Mouse (Mus musculus): Measurements from ENCODE around the gene Bap1. TPM values are rescaled to one million over a fixed set of nuclear protein-coding genes. Genes with fewer than 3 reads are reported as not detected.

Bap1 gene
- total RNA-seq (2023), result 10 to 100 TPM; 40.0 to 46.7 TPM

GRCm38 (mm10) chr14:31251084-31251604 is at the start of gene Bap1, which contains the start of gene Phf7:
Gene Bap1 (plus strand): TSS chr14:31251450.
Gene Phf7 (minus strand): TSS chr14:31251317.

GRCm38 (mm10) chr14:31208084-31208483 is 43.2 kb upstream of the Bap1 start, which contains the start of gene Tnnc1:
Gene Tnnc1 (plus strand): TSS chr14:31208312.

GRCm38 (mm10) chr14:31216846-31217245 is 34.4 kb upstream of the Bap1 start, which contains the start of gene Nisch:
Gene Nisch (minus strand): TSS chr14:31216946.

GRCm38 (mm10) chr14:31217666-31218065 is 33.6 kb upstream of the Bap1 start, which contains the start of gene Sema3g:
Gene Sema3g (plus strand): TSS chr14:31217860.

Other genes with a start within 250 kb of the Bap1 start
- gene Spcs1, start 249.8 kb upstream of the Bap1 start, total RNA-seq (2023), result 10 to 100 TPM; 70.6 to 86.4 TPM
- 10 to 100 TPM; 52.5 to 55.0 TPM for gene Pbrm1, start 232.3 kb upstream of the Bap1 start, total RNA-seq (2023)
- 10 to 100 TPM; 43.5 to 46.3 TPM for gene Gnl3, start 232.3 kb upstream of the Bap1 start, total RNA-seq (2023)
- gene Smim4, start 122.5 kb upstream of the Bap1 start, total RNA-seq (2023), result 10 to 100 TPM; 43.2 to 63.8 TPM
- gene Nt5dc2, start 120.4 kb upstream of the Bap1 start, total RNA-seq (2023), result 10 to 100 TPM; 15.2 to 18.0 TPM
- gene Stab1, start 82.8 kb upstream of the Bap1 start, total RNA-seq (2023), result 1 to 10 TPM; 2.8 to 3.7 TPM
- gene Tnnc1, start 43.1 kb upstream of the Bap1 start, total RNA-seq (2023), result 1 to 10 TPM; 1.0 to 2.1 TPM
- gene Nisch, start 34.5 kb upstream of the Bap1 start, total RNA-seq (2023), result 100 to 1,000 TPM; 298 to 310 TPM
- gene Sema3g, start 33.6 kb upstream of the Bap1 start, total RNA-seq (2023), result under 1 TPM; 0.20 to 0.38 TPM
- gene Phf7, start 133 bp upstream of the Bap1 start, total RNA-seq (2023), result 1 to 10 TPM; 6.6 to 7.2 TPM
- gene Dnah1, start 72.4 kb downstream of the Bap1 start, total RNA-seq (2023), result under 1 TPM in 1 of 2 experiments, not detected in 1; 0.02 TPM
- 10 to 100 TPM; 23.1 to 23.2 TPM for gene Capn7, start 85.2 kb downstream of the Bap1 start, total RNA-seq (2023)
- 10 to 100 TPM; 84.9 to 88.2 TPM for gene Sh3bp5, start 184.6 kb downstream of the Bap1 start, total RNA-seq (2023)
- 10 to 100 TPM; 24.2 to 27.3 TPM for gene Eaf1, start 242.9 kb downstream of the Bap1 start, total RNA-seq (2023)
- 10 to 100 TPM; 36.1 to 42.0 TPM for gene Mettl6, start 243.6 kb downstream of the Bap1 start, total RNA-seq (2023)

Data from neutrophil, adult 83 days (primary cell).